Mouse (Mus musculus) thymus, postnatal 10 days (tissue): ENCODE measurements around the gene Mgat5.

Experiments used
- DNase-seq, 2 experiments: peaks; one replicate each; pipeline ENCODE4 v3.0.0; 2021; ENCODE audit warnings: low spot score in 2 of 2

Mgat5 gene

DNA sequence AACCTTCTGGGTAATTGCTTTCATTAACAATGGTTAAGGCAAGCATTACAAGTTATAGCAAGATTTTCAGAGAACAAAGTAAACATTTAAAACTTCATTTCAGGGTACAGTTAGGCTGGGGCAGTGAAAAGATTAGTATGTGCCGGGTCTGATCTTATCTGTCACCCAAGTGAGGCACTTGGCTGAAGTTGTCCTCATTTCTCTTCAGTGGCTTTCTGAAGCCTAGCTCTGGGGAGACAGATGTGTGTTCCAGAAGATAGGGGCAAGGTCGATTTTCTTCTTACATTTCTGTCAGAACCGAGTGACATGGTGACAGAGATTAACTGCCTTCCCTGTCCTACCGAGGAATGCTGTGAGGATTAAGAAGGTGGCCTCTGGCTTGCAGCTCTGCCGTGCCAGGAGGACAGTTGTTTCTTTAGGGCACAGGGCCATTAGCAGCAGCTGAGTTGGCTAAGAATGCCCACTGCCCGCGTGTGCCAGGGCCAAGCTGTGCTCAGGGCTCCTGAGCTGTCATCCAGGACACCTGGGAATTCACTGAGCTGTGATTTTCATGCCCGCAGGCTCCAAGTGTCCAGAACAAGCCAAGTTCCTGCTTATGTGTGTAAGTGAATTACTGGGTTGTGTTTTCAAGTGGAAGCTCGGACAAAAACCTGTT, 134.1 kb downstream of the Mgat5 start:
- no peak for DNase-seq

DNA sequence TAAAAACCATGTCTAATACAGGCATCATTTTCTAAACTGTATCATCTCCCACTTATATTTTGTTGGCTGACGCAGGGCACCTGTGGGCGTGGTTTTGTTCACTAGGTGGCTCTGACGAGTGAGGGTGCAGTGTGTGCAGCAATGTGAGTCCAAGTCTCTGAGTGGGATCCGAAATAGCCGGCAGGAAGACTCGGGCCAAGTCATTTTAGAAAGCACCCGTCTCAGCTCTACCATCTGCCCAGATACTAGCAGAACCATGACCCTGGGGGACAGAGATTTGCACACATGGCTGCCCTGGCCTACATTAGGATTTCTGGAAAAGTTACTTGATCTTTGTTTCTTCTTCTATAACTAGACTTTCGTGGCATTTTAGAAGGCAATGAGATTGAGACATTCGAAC, 135.5 kb downstream of the Mgat5 start:
- no peak for DNase-seq

DNA sequence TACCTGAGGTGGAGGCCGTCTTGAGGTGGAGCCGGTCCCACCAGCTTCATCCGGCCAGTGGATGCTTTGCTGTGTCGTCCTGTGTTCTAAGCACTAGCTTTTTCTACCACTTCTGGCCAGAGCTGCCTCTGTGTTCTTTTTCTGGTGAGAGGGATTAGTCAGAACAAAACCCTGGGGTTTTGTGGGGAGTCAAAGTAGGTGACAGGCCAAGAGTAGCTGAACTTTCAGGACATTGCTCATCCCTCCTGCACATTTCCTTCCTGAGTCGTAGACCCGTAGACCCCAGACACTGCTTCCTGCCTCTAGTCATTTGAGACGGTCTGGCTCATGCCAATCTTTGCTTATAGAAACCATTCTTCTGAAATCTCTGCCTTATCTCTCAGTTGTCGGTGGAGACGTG, 140.1 kb downstream of the Mgat5 start:
- DNase-seq = no peak

DNA sequence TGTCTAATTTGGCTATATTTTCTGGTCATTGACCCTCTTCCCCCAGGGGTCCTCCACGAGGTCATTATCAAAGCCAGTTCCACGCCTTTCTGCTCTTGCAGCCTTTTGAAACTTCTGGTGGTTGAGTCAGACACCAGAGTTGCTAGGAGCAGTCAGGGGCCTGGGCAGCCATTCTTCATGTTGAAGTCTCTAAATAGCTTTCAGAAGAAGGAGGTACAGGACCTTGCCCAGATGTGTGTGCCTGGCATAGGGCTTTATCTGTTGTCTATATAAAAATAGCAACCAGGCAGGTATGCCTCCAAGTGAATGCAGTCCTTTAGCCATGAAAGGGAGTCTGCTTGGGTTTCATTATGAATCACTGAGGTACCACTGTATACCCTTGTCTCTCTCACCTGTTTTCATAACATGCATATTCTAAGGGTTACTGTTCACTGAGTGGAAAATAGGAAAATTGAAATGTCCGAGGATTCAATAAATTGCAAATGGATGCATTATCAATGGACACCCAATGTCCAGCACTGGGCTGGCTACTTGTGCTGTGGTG, 141.9 kb downstream of the Mgat5 start:
- DNase-seq = no peak

DNA sequence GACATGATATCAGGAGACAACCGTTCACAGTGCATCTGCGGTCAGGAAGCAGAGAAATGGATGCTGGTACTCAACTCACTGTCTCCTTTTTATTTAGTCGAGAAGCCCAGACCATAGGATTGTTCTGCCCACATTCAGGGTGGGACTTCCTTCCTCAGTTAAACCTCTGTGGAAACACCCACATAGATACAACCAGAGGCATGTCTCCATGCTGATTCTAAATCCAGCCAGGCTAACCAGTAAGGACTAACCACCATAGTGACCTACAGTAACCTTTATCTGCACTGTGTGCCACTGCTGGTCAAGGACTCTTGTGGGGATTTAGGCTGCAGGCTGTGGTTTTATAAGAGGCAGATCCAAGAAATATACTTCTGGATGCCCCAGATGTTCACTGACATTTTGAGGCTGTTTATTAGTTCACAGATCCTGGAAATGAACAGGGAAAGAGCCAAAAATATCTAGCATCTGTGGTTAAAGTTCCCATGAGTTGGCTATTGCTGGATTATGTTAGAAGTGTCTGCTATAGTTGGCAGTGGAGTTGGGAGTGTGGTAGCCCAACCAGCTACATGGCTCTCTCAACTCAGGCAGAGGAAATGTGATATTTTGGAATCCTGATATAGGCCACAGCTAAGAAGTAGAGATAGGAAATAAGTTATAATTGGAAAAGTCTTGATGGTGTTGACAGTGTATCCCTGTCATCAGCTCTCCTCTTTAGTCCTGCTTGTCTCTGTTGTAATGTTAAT, 143.2 kb downstream of the Mgat5 start:
- DNase-seq = no peak

DNA sequence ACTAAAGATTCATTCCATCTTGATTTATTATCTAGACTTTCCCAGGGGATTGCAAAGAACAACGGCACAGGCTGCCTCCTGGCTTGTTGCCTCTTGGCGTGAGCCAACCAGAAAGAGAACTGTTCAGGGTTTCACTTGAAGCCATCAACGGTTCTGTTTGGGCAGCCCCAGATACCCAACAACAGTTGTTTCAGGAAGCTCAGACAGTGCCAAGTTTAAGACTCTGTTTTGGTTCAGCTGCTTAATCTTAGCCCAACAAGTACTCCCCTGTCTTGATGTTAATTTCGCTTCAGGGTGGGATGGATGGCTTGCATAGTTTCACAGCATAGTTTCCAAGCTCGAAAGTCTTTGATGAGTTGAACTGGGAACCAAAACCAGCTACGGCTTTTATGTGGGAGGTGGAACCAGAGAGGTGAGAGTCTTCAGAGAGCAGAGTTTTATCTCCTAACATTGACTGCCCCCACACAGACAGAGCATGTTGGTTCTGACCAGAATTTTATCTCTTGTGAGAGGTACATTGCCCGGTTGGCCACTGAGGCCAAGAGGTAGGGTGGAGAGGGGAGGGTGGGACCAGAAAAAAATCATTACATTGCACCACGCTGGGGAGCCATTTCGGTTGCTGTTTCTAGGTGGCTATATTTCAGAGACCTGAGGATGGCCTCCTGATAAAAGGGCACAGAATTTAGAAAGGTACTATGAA, 144.0 kb downstream of the Mgat5 start:
- no peak for DNase-seq

DNA sequence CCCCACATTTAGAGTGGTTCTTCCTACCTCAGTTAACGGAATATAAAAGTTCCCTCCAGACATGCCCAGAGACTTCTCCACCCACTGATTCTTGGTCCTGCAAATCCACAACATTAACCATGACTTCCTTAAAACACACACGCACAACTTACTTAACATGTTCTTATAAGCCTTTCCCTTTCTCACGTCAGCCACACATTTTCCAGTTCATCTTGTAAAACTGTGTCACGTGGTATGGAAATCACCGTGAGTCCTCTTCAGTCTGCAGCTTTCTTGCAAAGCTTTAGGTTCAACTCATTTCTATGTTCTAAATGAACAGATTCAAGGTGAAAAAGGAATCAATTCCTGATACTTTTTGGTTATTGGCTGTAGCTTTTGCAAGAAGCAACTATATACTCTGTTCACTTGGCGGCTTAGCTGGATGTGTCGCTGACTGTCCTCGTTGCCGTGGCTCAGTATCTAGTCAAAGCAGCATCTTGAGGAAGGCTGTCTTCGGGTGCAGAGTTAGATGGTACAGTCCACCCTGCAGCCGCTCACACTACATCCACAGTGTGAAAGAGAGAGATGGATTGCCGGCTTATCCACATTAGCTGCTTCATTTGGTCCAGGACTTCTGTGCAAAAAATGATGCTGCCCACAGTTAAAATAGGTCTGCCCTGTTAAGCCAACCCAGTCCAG, 146.7 kb downstream of the Mgat5 start:
- DNase-seq = no peak

DNA sequence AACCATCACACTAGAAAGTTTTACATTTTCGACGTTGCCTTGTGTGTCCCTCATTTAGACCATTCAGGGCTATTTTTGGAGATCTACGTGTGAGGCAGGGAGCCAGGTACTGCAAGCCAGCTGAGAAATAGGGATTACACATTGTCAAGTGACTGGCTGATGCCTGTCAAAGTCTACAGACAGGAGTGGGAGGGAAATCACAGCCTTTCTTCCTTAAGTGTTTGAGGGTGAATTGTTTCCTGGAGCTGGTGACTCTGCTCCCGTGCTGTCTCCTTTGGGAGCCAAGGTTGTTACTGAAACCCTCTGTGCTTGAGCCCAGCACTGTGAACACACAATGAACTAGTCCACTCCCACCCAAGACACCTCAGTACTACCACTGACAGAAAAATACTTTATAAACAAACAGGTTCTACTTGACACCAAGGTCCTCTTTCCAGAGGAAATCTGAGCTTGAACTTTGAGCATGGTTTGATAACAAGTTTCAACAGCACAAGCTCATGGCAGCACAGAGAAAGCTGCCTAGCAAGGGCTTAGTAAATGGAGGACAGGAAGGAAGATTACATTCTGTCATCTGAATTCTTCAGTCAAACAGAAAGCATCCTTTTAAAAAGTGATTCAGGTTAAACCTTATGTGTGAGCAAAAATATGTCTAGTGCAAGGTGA, 147.4 kb downstream of the Mgat5 start:
- DNase-seq = no peak

DNA sequence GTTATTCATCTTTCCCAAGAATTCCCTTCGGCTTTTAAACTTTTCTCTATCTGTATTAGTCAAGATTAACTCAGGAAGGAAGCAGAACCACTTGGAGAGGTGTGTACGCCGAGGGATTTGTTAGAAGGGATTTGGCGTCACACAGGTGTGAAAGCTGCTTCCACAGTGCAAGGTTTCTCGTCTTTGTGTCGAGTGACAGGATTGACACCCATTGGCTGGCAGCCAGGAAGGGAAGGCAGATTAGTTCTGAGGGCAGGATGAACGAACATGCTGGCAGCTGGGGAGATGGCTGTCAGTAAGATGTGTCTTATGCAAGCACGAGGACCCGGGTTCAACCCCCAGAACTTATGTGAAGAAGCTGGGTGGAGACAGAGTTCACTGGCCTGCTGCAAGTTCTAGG, 148.6 kb downstream of the Mgat5 start:
- no peak for DNase-seq

DNA sequence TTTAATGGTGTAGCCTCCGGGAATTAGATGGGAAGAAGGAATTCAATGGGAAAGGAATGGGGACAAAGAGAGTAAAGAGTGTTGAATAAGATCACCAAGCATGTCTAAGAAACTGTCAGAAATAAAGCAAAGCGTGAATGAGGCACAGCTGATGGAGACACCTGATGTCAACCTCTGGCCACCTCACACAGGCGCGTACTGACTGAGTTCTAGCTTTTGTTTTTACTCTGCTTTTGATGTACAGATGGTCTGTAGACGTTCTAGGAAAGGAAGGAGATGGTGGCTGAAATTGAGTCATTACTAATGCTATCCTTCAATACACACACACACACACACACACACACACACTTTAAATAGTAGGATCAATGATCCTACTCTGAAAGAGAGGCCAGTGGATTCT, 149.3 kb downstream of the Mgat5 start:
- no peak for DNase-seq

DNA sequence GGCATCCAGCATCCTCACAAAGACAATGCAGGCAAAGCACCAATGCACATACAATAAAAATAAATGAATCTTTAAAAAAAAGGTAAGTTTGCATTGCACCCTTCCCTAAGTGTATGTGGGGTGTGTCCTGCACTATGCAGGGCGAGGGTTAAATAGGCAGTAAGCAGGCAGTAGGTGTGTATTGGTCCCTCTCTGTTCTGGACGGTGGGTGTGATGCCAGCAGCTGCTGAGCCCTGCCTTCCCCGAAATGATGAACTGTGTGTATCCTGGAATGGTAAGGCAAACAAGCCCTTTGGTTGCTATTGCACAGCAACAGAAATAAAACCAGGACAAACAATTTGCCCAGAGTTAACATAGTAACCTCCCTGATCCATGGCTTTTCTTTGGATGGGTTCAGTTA, 150.2 kb downstream of the Mgat5 start:
- no peak for DNase-seq

DNA sequence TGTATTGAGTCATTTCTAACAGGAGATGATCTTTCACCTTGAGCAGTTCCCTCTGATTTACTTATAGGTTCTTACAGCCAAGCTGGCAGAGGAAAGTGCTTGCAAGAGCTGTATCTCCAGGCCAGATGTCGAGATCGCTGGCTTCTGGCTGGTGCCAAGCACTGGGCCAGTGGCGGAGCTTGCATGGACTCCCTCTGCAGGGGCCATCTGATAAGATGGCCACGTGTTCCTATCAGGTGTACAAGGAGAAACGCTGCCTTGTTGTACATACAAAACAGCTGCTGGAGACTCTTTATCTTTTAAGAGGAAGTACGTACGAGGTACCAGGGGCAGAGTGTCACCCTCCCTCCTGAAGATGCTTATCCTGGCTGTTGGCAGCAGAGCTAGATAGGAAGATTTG, 158.8 kb downstream of the Mgat5 start:
- DNase-seq = no peak

DNA sequence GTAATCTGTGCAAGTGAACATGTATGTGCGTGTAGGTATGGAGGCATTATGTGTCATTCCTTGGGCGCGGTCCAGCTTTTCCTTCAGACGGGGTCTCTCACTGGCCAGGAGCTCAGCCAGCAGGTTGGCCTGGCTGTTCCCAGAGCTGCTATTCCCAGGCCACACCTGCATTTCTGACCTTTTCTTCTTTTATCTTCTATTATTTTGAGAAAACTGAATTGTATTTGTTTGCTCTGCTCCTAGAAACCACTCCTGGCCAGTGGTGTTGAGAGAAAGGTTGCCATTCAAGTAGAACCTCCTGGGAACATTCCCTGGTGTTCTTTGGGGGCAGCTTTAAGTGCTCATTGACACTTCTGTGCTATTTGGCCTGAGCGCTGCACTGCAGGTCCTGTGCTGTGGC, 160.9 kb downstream of the Mgat5 start:
- no peak for DNase-seq

DNA sequence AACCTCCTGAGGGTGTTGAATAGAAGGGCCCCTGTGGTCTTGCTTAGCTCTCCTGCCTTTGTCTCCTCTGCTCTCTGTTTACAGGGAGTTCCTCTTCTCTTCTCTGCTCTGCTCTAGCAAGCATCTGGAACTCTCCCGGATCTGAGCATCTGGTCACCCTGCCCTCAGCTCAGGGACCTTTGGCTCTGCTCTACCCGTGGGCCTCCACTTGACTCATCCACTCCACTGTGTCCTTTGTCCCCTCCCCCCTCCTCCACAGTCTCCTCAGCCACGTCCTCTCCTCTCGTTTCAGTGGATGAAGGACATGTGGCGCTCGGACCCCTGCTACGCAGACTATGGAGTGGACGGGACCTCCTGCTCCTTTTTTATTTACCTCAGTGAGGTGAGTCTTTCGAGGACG, 161.3 kb downstream of the Mgat5 start:
- DNase-seq = no peak

DNA sequence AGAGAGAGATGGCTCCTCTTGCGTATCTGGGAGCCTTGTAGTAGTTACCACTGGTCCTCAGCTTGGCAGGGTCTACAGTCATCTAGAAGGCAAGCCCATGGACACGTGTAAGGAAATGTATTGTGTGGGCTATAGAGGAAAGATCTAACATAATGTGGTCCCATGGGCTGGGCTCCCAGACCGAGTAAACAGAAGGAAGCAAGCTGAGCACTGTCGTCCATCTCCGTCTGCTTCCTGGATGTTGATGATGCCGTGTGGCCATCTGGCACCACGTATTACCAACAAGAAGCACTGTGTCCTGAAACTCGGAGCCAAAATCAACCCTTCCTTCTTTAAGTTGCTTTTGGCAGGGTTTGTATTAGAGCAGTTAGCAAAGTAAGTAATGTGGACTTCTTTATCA, 163.7 kb downstream of the Mgat5 start:
- no peak for DNase-seq

DNA sequence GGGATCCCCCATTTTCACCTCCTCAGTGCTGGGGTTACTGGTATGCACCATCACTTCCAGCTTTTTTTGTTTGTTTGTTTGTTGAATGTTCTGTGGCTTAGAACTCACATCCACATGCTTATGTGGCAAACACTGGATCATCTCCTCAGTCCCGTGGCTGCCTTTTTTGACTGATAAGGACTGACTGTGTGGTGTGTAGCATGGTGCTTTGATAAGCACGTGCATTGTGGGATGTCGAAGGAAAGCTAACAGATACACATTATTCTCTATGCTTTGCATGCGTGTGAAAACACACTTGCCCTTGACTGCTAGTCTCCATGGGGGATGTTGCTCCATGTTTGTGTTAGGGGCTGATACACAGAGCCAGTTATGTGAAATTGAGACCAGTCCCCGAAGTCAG, 164.7 kb downstream of the Mgat5 start:
- no peak for DNase-seq

DNA sequence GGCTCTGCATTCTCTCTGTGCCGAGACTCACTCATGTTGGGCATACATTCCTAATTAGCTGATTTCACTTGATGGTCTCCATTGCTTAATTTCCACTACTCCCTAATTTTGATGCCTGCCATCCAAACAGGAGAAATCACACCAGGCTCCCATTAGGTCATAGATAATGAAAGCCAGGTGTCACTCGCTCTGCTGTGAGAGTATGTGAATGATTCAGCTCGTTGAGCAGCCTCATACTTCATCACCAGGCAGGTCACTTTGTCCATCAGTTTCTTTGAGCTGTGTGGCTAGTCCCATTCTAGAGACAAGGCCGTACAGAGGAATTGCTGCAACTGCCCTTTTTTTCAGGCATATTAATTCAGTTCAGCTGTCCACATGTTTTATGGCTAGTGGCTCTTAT, 167.3 kb downstream of the Mgat5 start:
- DNase-seq = no peak

DNA sequence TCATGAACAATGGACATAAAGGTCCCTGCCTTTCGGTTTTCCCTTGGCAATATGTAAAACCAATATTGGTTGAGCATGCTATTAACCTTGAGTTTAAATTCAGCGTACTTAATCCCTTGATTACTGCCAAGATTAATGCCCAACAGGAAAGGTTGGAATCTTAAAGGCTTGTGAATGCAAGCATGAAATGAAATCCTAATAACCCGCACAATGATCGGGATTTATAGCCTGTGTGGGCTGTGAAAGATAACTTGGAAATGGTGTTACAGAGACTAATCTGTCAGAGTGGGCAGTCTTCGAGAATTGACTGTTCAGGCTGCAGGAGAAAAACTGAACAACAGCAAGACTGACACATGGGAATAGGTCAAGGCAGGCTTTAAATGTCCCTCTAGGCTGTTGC, 168.7 kb downstream of the Mgat5 start:
- DNase-seq = no peak

DNA sequence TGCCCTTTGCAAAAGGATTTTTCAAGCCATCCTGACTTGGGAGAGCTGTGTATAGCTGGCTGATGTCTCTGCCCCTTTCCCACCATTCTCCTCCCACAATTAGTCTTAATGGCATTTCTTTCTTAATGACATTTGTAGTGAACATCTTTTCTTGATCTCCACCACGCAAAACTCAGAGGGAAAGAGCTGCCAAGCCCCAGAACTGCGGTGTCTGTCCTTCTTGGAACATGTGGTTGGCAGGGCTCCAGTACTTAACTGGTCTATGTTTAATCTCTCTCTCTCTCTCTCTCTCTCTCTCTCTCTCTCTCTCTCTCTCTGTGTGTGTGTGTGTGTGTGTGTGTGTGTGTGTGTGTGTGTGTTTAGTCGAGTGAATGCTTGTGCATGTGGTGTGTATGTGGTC, 169.3 kb downstream of the Mgat5 start:
- DNase-seq = no peak

DNA sequence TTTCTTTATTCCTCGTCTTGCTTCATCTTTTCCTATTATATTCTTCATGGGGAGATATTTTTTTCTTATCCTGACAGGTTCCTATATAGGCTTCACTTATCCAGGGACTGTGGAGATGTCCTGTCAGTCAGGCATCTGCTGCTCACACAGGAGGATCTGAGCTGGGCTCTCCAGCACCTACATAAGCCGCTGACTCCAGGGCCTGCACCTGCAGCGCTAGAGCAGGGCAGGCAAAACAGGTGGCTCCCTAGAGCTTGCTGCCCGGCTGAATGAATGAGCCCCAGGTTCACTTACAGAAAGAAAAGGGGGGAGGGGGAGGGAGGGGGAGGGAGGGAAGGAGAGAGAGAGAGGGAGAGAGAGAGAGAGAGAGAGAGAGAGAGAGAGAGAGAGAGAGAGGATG, 175.3 kb downstream of the Mgat5 start:
- DNase-seq = peak in 1 of 2 experiments; percentile 6

DNA sequence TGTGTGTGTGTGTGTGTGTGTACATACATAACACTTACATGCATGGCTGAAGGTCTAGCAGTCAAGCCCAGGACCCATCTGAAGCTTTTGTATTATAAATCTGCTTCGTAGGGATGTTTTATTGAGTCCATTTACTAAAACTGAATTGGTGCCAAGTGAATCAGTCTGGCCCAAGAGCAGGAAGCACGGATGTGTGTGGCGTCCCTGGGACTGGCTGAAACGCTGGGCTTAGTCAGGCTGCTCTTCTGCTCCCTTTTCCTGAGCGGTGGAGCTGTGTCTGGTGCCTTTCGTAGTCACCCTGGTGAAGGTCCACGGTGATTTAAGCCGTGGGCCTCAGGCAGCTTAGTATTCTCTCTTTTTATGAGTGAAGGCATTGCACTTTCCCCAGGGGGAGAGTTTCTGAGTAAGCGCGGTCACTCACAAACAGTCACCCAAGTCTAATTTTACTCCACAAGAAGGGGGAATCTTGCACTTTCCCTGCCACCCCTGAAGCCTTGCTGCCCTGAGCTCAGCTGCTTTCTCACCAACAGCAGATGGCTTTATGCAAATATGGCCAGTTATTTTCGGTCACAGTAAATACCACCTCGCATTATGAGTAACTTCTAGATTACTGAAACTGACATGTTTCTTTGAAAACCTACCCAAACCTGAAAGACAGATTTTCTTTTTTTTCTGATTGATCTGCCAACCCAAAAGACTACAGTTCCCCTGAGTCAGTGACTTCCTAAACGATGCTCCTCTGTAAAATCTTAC, 176.1 kb downstream of the Mgat5 start:
- DNase-seq = no peak
